Mouse (Mus musculus) embryonic fibroblast, embryonic 13.5 days (primary cell): ENCODE data around the gene Tuba3a.

ENCODE experiments used
- CTCF ChIP-seq: IDR thresholded peaks from 2 replicates; pipeline ENCODE4 v1.5.1; 2011; ENCODE audit warnings: mild to moderate bottlenecking, control low read depth, low read length, moderate library complexity, borderline replicate concordance; ENCODE audit not compliant: insufficient read depth
- POLR2A ChIP-seq: IDR thresholded peaks from 2 replicates; pipeline ENCODE4 v1.6.1; 2011; ENCODE audit warnings: low read depth, mild to moderate bottlenecking, control low read depth, low read length, moderate library complexity

GRCm38 (mm10) chr6:125334356-125334755, 48.5 kb upstream of the Tuba3a start:
- TF ChIP-seq POLR2A (no peak), CTCF (no peak)
